In the genomic region with DNA sequence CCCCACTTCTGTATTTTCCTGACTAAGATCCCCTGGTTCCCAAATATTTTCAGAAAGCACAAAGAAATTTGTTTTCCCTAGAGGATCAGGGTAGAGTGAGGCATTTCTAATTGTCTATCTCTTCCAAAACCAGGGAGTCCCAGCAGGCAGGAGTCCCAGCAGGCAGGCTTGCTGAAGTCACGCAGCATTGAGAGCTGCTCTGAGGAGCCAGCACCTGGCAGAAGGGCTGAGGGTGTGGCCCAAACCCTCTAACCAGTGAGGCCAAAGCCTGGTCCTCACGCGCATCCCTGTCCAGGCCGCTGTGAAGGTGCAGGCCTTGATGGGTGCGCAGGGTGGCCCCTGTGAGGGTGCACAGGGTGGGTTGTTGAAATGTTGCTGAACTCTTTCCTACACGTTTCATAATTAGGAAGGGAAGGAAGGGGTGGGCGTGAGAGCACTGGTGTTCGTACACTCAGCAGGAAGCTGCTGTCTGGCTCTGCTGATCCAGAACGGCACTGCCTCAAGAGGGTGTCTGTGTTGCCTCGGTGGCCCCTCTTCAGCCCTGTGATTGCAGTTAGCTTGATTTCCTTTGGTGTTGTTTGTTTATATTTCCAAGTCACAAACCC, we compare ENCODE assay signal across 9 mouse cellular contexts. TPM values are rescaled to one million over a fixed set of nuclear protein-coding genes. Genes with fewer than 3 reads are reported as not detected.
DNase-seq lines count a peak whose midpoint lies in the region; ATAC-seq lines count a peak whose summit lies in the region.
"Had no signal": no experiment of that assay in that cellular context is flagged by ENCODE, and none has a peak within 500 bp of the region (broad histone marks: within the 10 kb centered on the region; RNA-seq: fewer than 3 reads in every experiment).

No protein-coding gene starts in this region.

- 74% methylated on average over 10 of the region's 10 CpGs for WGBS in liver, embryonic 12.5 days (ENCODE audit: insufficient replicate concordance)
- WGBS in heart, embryonic 12.5 days, result 60% methylated on average over 10 of the region's 10 CpGs

- H3K9me3 ChIP-seq in liver, embryonic 12.5 days (replicated peaks), result no peaks in the 10 kb centered on the region
- H3K9me3 ChIP-seq in heart, embryonic 12.5 days (replicated peaks), result no peaks in the 10 kb centered on the region
- H3K9me3 ChIP-seq: midbrain, embryonic 12.5 days had no signal

- no peaks in the 10 kb centered on the region for H3K27me3 ChIP-seq in liver, embryonic 12.5 days (replicated peaks)
- no peaks in the 10 kb centered on the region for H3K27me3 ChIP-seq in heart, embryonic 12.5 days (replicated peaks)
- H3K27me3 ChIP-seq: midbrain, embryonic 12.5 days had no signal

- 0 out of 2 replicates have a peak overlapping the region, but pooled peaks have one; percentile 6 for H3K27ac ChIP-seq in liver, embryonic 12.5 days
- H3K27ac ChIP-seq in heart, embryonic 12.5 days (ENCODE audit: poor library complexity, severe bottlenecking), result peak overlapping the region; percentile 44; the same call in 1 of the 2 replicates
- H3K27ac ChIP-seq: midbrain, embryonic 12.5 days had no signal

- peaks cover 75% of the 10 kb centered on the region for H3K36me3 ChIP-seq in liver, embryonic 12.5 days
- peaks cover 81% of the 10 kb centered on the region for H3K36me3 ChIP-seq in heart, embryonic 12.5 days

- H3K4me3 ChIP-seq in liver, embryonic 12.5 days, result no peak overlapping the region
- no peak overlapping the region for H3K4me3 ChIP-seq in heart, embryonic 12.5 days
- H3K4me3 ChIP-seq: midbrain, embryonic 12.5 days had no signal

- no peak for DNase-seq in liver
- DNase-seq in kidney, postnatal 4 days, result peak; percentile 43 to 51
- peak; percentile 61 to 70 for DNase-seq in spleen, adult 18-20 months
- DNase-seq in cerebellum, adult 9-10 months, result no peak
- DNase-seq in gastrocnemius, adult 18-20 months (ENCODE audit: low spot score), result no peak
- DNase-seq in gastrocnemius, adult 8-10 months (ENCODE audit: low spot score in 2 of 2), result no peak

- H3K4me1 ChIP-seq in liver, embryonic 12.5 days, result no peaks in the 10 kb centered on the region
- peaks cover 18% of the 10 kb centered on the region for H3K4me1 ChIP-seq in heart, embryonic 12.5 days (replicated peaks)
- H3K4me1 ChIP-seq: midbrain, embryonic 12.5 days had no signal

- H3K9ac ChIP-seq in liver, embryonic 12.5 days, result no peak overlapping the region
- H3K9ac ChIP-seq in heart, embryonic 12.5 days, result no peak overlapping the region
- H3K9ac ChIP-seq: midbrain, embryonic 12.5 days had no signal

- H3K4me2 ChIP-seq in liver, embryonic 12.5 days, result no peak overlapping the region
- no peak overlapping the region for H3K4me2 ChIP-seq in heart, embryonic 12.5 days
- H3K4me2 ChIP-seq: midbrain, embryonic 12.5 days had no signal

- ATAC-seq in liver, embryonic 12.5 days, result no peak
- ATAC-seq in heart, embryonic 12.5 days (ENCODE audit: insufficient number of reproducible peaks, low FRiP score), result no peak

RNA-seq across cellular contexts. Expression of gene Smarcc2, which starts 20.3 kb away (rescaled TPM):
- 34.9 and 40.3 TPM in 2 replicates for polyA plus RNA-seq in liver, embryonic 12.5 days (2016; fragmentation: Nextera tagmentation; extraction: Ambion mirVana)
- polyA plus RNA-seq in heart, embryonic 12.5 days (2016; fragmentation: Nextera tagmentation; extraction: Ambion mirVana), result 83.3 and 86.9 TPM in 2 replicates
- 10 to 100 TPM; 44.1 to 49.5 TPM for total RNA-seq in gastrocnemius, adult 18-20 months (2021)
- total RNA-seq in gastrocnemius, adult 8-10 months (2022), result 10 to 100 TPM; 45.6 to 53.3 (median 49.5) TPM

RNA-seq across cellular contexts. Expression of gene Rnf41, which starts 27.3 kb away (rescaled TPM):
- 14.2 and 14.8 TPM in 2 replicates for polyA plus RNA-seq in liver, embryonic 12.5 days (2016; fragmentation: Nextera tagmentation; extraction: Ambion mirVana)
- polyA plus RNA-seq in heart, embryonic 12.5 days (2016; fragmentation: Nextera tagmentation; extraction: Ambion mirVana), result 27.7 and 29.9 TPM in 2 replicates
- total RNA-seq in gastrocnemius, adult 18-20 months (2021), result 10 to 100 TPM; 12.7 to 13.2 TPM
- 10 to 100 TPM; 13.6 to 14.7 (median 14.1) TPM for total RNA-seq in gastrocnemius, adult 8-10 months (2022)

RNA-seq across cellular contexts. Expression of gene Nabp2, which starts 27.5 kb away (rescaled TPM):
- 64.1 and 66.1 TPM in 2 replicates for polyA plus RNA-seq in liver, embryonic 12.5 days (2016; fragmentation: Nextera tagmentation; extraction: Ambion mirVana)
- 57.3 and 57.9 TPM in 2 replicates for polyA plus RNA-seq in heart, embryonic 12.5 days (2016; fragmentation: Nextera tagmentation; extraction: Ambion mirVana)
- total RNA-seq in gastrocnemius, adult 18-20 months (2021), result 10 to 100 TPM; 61.0 to 65.2 TPM
- 10 to 100 TPM; 59.0 to 70.3 (median 63.5) TPM for total RNA-seq in gastrocnemius, adult 8-10 months (2022)

RNA-seq across cellular contexts. Expression of gene Slc39a5, which starts 37.7 kb away (rescaled TPM):
- polyA plus RNA-seq in liver, embryonic 12.5 days (2016; fragmentation: Nextera tagmentation; extraction: Ambion mirVana), result 22.7 and 23.0 TPM in 2 replicates
- polyA plus RNA-seq in heart, embryonic 12.5 days (2016; fragmentation: Nextera tagmentation; extraction: Ambion mirVana), result 0.28 and 0.42 TPM in 2 replicates
- total RNA-seq in gastrocnemius, adult 18-20 months (2021), result not detected
- not detected for total RNA-seq in gastrocnemius, adult 8-10 months (2022)
- polyA plus RNA-seq: midbrain, embryonic 12.5 days had no signal

RNA-seq across cellular contexts. Expression of gene Myl6, which starts 55.2 kb away (rescaled TPM):
- polyA plus RNA-seq in liver, embryonic 12.5 days (2016; fragmentation: Nextera tagmentation; extraction: Ambion mirVana), result 533 and 540 TPM in 2 replicates
- 1,237 and 1,275 TPM in 2 replicates for polyA plus RNA-seq in heart, embryonic 12.5 days (2016; fragmentation: Nextera tagmentation; extraction: Ambion mirVana)
- 100 to 1,000 TPM; 150 to 187 TPM for total RNA-seq in gastrocnemius, adult 18-20 months (2021)
- total RNA-seq in gastrocnemius, adult 8-10 months (2022), result 100 to 1,000 TPM; 125 to 188 (median 158) TPM

Comparison
In these comparisons a context has a peak if more than half of its experiments do, and no peak if none do; other contexts are left out.
1. DNase-seq: peak in kidney, postnatal 4 days (2 of 2) and spleen, adult 18-20 months (2 of 2); none in liver (single experiment), cerebellum, adult 9-10 months (single experiment), gastrocnemius, adult 18-20 months (single experiment) and gastrocnemius, adult 8-10 months (0 of 2).